In genomic region chr6:118036118-118036805, GRCm38 (mm10) we compare ENCODE assay signal across 31 mouse cellular contexts. TPM values are rescaled to one million over a fixed set of nuclear protein-coding genes. Genes with fewer than 3 reads are reported as not detected.
DNase-seq lines count a peak whose midpoint lies in the region; ATAC-seq and TF ChIP-seq lines count a peak whose summit lies in the region.
"Had no signal": no experiment of that assay in that cellular context is flagged by ENCODE, and none has a peak within 500 bp of the region (broad histone marks: within the 10 kb centered on the region; RNA-seq: fewer than 3 reads in every experiment).

No protein-coding gene starts in this region.

- no peak overlapping the region for H3K4me2 ChIP-seq in lung, embryonic 15.5 days
- H3K4me2 ChIP-seq: forebrain, embryonic 13.5 days; heart, embryonic 13.5 days; hindbrain, embryonic 13.5 days; kidney, embryonic 15.5 days; limb, embryonic 15.5 days; liver, embryonic 13.5 days; lung, embryonic 14.5 days; midbrain, embryonic 12.5 days; neural tube, embryonic 12.5 days had no signal

- H3K9ac ChIP-seq in lung, embryonic 15.5 days, result no peak overlapping the region
- H3K9ac ChIP-seq: forebrain, embryonic 13.5 days; heart, embryonic 13.5 days; hindbrain, embryonic 13.5 days; kidney, embryonic 15.5 days; limb, embryonic 15.5 days; liver, embryonic 13.5 days; lung, embryonic 14.5 days; midbrain, embryonic 12.5 days; neural tube, embryonic 12.5 days had no signal

- H3K27me3 ChIP-seq in lung, embryonic 15.5 days, result no peaks in the 10 kb centered on the region
- H3K27me3 ChIP-seq: forebrain, embryonic 13.5 days; heart, embryonic 13.5 days; hindbrain, embryonic 13.5 days; kidney, embryonic 15.5 days; limb, embryonic 15.5 days; liver, embryonic 13.5 days; midbrain, embryonic 12.5 days; neural tube, embryonic 12.5 days had no signal

- H3K27ac ChIP-seq in layer of hippocampus, adult 2 months, result peak overlapping the region; percentile 28; the same call in 1 of the 2 replicates
- H3K27ac ChIP-seq in lung, embryonic 15.5 days, result peak overlapping the region; percentile 51; the same call in 1 of the 2 replicates
- H3K27ac ChIP-seq: forebrain, embryonic 13.5 days; heart, adult 2 months; heart, embryonic 13.5 days; hindbrain, embryonic 13.5 days; kidney, embryonic 15.5 days; limb, embryonic 10.5 days; limb, embryonic 15.5 days; liver, embryonic 13.5 days; midbrain, embryonic 12.5 days; neural tube, embryonic 12.5 days had no signal

- 54% methylated on average over 9 of the region's 9 CpGs for WGBS in lung, embryonic 15.5 days

- H3K4me1 ChIP-seq in lung, embryonic 15.5 days, result peaks cover 10% of the 10 kb centered on the region
- H3K4me1 ChIP-seq: forebrain, embryonic 13.5 days; hindbrain, embryonic 13.5 days; kidney, embryonic 15.5 days; limb, embryonic 10.5 days; limb, embryonic 15.5 days; liver, embryonic 13.5 days; megakaryocyte, embryonic 14.5 days; midbrain, embryonic 12.5 days; neural tube, embryonic 12.5 days had no signal

- H3K9me3 ChIP-seq in lung, embryonic 15.5 days, result no peaks in the 10 kb centered on the region
- H3K9me3 ChIP-seq: forebrain, embryonic 13.5 days; heart, embryonic 13.5 days; hindbrain, embryonic 13.5 days; kidney, embryonic 15.5 days; limb, embryonic 10.5 days; limb, embryonic 15.5 days; liver, embryonic 13.5 days; midbrain, embryonic 12.5 days; neural tube, embryonic 12.5 days had no signal

- TF ChIP-seq CTCF in layer of hippocampus, adult 2 months (conservative IDR thresholded peaks at IDR 0.05), result no peak

- no peak for DNase-seq in layer of hippocampus, adult 2 months (ENCODE audit: low spot score in 2 of 2)
- no peak for DNase-seq in layer of hippocampus, postnatal 25 days (ENCODE audit: extremely low spot score in 1 of 2, low spot score in 1 of 2)
- DNase-seq in lung, postnatal 25 days (ENCODE audit: low spot score), result peak; percentile 77
- no peak for DNase-seq in yolk sac, embryonic 10.5 days (ENCODE audit: low spot score)
- DNase-seq in thymus, postnatal 36 days, result no peak
- DNase-seq: adrenal gland, adult 8-10 months; B cell, adult 2 months; cerebellum, adult 9-10 months; cerebellum, postnatal 36 days; gastrocnemius, postnatal 25 days; heart, postnatal 36 days; kidney, adult 18-20 months; kidney, postnatal 36 days; layer of hippocampus, postnatal 36 days; liver, embryonic 13.5 days; lung, embryonic 14.5 days; right cerebral cortex, postnatal 4 days; thymus, adult 2 months; thymus, postnatal 4 days had no signal

- no peaks in the 10 kb centered on the region for H3K36me3 ChIP-seq in lung, embryonic 15.5 days
- H3K36me3 ChIP-seq: heart, embryonic 13.5 days; hindbrain, embryonic 13.5 days; kidney, embryonic 15.5 days; limb, embryonic 10.5 days; limb, embryonic 15.5 days; liver, embryonic 13.5 days; midbrain, embryonic 12.5 days; neural tube, embryonic 12.5 days had no signal

- no peak overlapping the region for H3K4me3 ChIP-seq in layer of hippocampus, adult 2 months
- no peak overlapping the region for H3K4me3 ChIP-seq in lung, embryonic 15.5 days
- H3K4me3 ChIP-seq: forebrain, embryonic 13.5 days; heart, adult 2 months; heart, embryonic 13.5 days; hindbrain, embryonic 13.5 days; kidney, embryonic 15.5 days; limb, embryonic 10.5 days; limb, embryonic 15.5 days; liver, embryonic 13.5 days; megakaryocyte, embryonic 14.5 days; midbrain, embryonic 12.5 days; myocyte; neural tube, embryonic 12.5 days had no signal

- ATAC-seq in lung, embryonic 15.5 days (ENCODE audit: borderline replicate concordance, extremely low read depth, low FRiP score, low TSS enrichment), result no peak
- ATAC-seq: forebrain, embryonic 13.5 days had no signal

RNA-seq across cellular contexts. Expression of gene Rasgef1a, which starts 25.0 kb away (rescaled TPM):
- total RNA-seq in layer of hippocampus, adult 2 months (2021), result 100 to 1,000 TPM; 216 to 231 TPM
- 100 to 1,000 TPM; 198 to 206 TPM for total RNA-seq in layer of hippocampus, postnatal 25 days (2021)
- polyA plus RNA-seq in lung, embryonic 15.5 days (2015; fragmentation: Nextera tagmentation; extraction: Ambion mirVana), result 3.0 and 4.4 TPM in 2 replicates
- polyA plus RNA-seq: limb, embryonic 10.5 days had no signal
